Mouse (Mus musculus): ENCODE results near the gene Iqcf3. TPM values are rescaled to one million over a fixed set of nuclear protein-coding genes. Genes with fewer than 3 reads are reported as not detected.

The Iqcf3 gene
- polyA plus RNA-seq, 1 experiment from 2014 or later, result not detected

- Histone ChIP-seq H3K9me3 (ENCODE audit: low read length) (peaks cover 5% of the 10 kb centered on the region), H3K27me3 (ENCODE audit: insufficient read depth, low read length) (no peaks in the 10 kb centered on the region), H3K9ac (replicated peaks) (no peak overlapping the region), H3K36me3 (replicated peaks; ENCODE audit: insufficient read depth, low read length) (no peaks in the 10 kb centered on the region), H3K4me2 (ENCODE audit: low read depth, low read length) (no peak overlapping the region), H3K4me1 (ENCODE audit: insufficient read depth) (no peaks in the 10 kb centered on the region), H3K27ac (ENCODE audit: low read depth) (no peak overlapping the region), H3K4me3 (ENCODE audit: low read depth, low read length) (no peak overlapping the region)
- TF ChIP-seq CTCF (IDR thresholded peaks at IDR 0.05; ENCODE audit: low read depth) (no peak), EP300 (IDR thresholded peaks at IDR 0.05; ENCODE audit: low read depth) (no peak)
- ATAC-seq, result no peak
- 66% methylated on average over 1 of the region's 1 CpGs for WGBS (ENCODE audit: insufficient replicate concordance)
- no peak for DNase-seq
Measured at GRCm38 (mm10) chr9:106582552-106582951, 21.1 kb upstream of the Iqcf3 start.

- ATAC-seq, result no peak
- H3K27ac ChIP-seq (ENCODE audit: low read depth), result no peak overlapping the region
- H3K9me3 ChIP-seq (ENCODE audit: low read length), result peaks cover 5% of the 10 kb centered on the region
- no peaks in the 10 kb centered on the region for H3K36me3 ChIP-seq (replicated peaks; ENCODE audit: insufficient read depth, low read length)
- no peaks in the 10 kb centered on the region for H3K27me3 ChIP-seq (ENCODE audit: insufficient read depth, low read length)
- WGBS (ENCODE audit: insufficient replicate concordance), result 69% methylated on average over 7 of the region's 7 CpGs
- no peak for TF ChIP-seq EP300 (IDR thresholded peaks at IDR 0.05; ENCODE audit: low read depth)
- TF ChIP-seq CTCF (IDR thresholded peaks at IDR 0.05; ENCODE audit: low read depth), result no peak
- no peak overlapping the region for H3K9ac ChIP-seq (replicated peaks)
- no peak overlapping the region for H3K4me3 ChIP-seq (ENCODE audit: low read depth, low read length)
- H3K4me1 ChIP-seq (ENCODE audit: insufficient read depth), result no peaks in the 10 kb centered on the region
- no peak for DNase-seq
- H3K4me2 ChIP-seq (ENCODE audit: low read depth, low read length), result no peak overlapping the region
Measured at GRCm38 (mm10) chr9:106580016-106580415, 18.6 kb upstream of the Iqcf3 start.

GRCm38 (mm10) chr9:106576112-106576511, 14.7 kb upstream of the Iqcf3 start:
- Histone ChIP-seq H3K9me3 (ENCODE audit: low read length) (peaks cover 5% of the 10 kb centered on the region), H3K27me3 (ENCODE audit: insufficient read depth, low read length) (no peaks in the 10 kb centered on the region), H3K4me1 (ENCODE audit: insufficient read depth) (no peaks in the 10 kb centered on the region), H3K4me2 (ENCODE audit: low read depth, low read length) (no peak overlapping the region), H3K4me3 (ENCODE audit: low read depth, low read length) (no peak overlapping the region), H3K36me3 (replicated peaks; ENCODE audit: insufficient read depth, low read length) (no peaks in the 10 kb centered on the region), H3K27ac (ENCODE audit: low read depth) (no peak overlapping the region), H3K9ac (replicated peaks) (no peak overlapping the region)
- no peak for DNase-seq
- WGBS (ENCODE audit: insufficient replicate concordance), result 67% methylated on average over 2 of the region's 2 CpGs
- no peak for ATAC-seq
- no peak for TF ChIP-seq EP300 (IDR thresholded peaks at IDR 0.05; ENCODE audit: low read depth)
- TF ChIP-seq CTCF (IDR thresholded peaks at IDR 0.05; ENCODE audit: low read depth), result no peak

DNA sequence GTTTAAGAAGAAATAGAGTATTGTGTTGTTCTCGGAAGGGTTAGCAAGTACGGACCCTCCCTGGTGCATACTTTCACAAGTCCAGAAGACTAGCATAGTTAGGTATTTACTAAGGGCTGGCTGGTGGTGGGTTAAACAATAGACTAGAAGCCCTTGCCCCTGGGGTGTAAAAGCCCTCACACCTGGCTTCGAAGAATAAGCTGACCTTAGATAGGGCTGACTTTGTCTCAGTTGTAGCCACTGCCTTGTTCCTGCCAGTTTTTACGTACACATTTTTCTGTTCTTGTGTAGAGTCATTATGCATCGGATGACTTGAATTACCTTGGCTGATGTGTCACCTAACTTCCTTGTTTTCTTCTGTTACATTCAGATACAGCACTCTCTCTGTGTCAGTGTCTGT, 11.9 kb upstream of the Iqcf3 start:
- Histone ChIP-seq H3K36me3 (replicated peaks; ENCODE audit: insufficient read depth, low read length) (no peaks in the 10 kb centered on the region), H3K9ac (replicated peaks) (no peak overlapping the region), H3K27me3 (ENCODE audit: insufficient read depth, low read length) (no peaks in the 10 kb centered on the region), H3K9me3 (ENCODE audit: low read length) (no peaks in the 10 kb centered on the region), H3K4me3 (ENCODE audit: low read depth, low read length) (no peak overlapping the region), H3K4me2 (ENCODE audit: low read depth, low read length) (no peak overlapping the region), H3K4me1 (ENCODE audit: insufficient read depth) (no peaks in the 10 kb centered on the region), H3K27ac (ENCODE audit: low read depth) (no peak overlapping the region)
- no peak for TF ChIP-seq CTCF (IDR thresholded peaks at IDR 0.05; ENCODE audit: low read depth)
- TF ChIP-seq EP300 (IDR thresholded peaks at IDR 0.05; ENCODE audit: low read depth), result no peak
- WGBS (ENCODE audit: insufficient replicate concordance), result 75% methylated on average over 5 of the region's 5 CpGs
- ATAC-seq (no peak), DNase-seq (no peak)

DNA sequence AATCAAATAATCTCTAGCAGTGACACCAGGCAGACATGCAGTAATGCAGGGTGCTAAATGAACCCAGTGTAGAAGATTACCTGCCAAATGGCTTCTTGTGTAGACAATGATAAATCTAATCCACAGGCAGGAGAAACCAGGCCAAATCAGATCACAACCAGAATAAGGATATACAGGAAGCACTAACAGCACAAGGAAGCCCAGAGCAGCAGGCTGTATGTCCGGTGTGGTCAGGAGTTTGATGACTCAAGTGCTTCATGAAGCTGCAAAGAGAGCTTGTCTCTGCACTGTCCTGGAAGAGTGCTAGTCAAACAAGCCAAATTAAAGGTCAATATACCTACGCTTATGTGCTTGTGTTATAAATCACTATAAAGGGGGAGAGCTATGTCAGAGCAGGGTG, 10.8 kb upstream of the Iqcf3 start:
- no peaks in the 10 kb centered on the region for H3K27me3 ChIP-seq (ENCODE audit: insufficient read depth, low read length)
- no peaks in the 10 kb centered on the region for H3K4me1 ChIP-seq (ENCODE audit: insufficient read depth)
- no peaks in the 10 kb centered on the region for H3K9me3 ChIP-seq (ENCODE audit: low read length)
- H3K9ac ChIP-seq (replicated peaks), result no peak overlapping the region
- no peak overlapping the region for H3K4me2 ChIP-seq (ENCODE audit: low read depth, low read length)
- no peak for TF ChIP-seq EP300 (IDR thresholded peaks at IDR 0.05; ENCODE audit: low read depth)
- no peak for TF ChIP-seq CTCF (IDR thresholded peaks at IDR 0.05; ENCODE audit: low read depth)
- DNase-seq (no peak), ATAC-seq (no peak)
- 59% methylated on average over 2 of the region's 2 CpGs for WGBS (ENCODE audit: insufficient replicate concordance)
- H3K36me3 ChIP-seq (replicated peaks; ENCODE audit: insufficient read depth, low read length), result no peaks in the 10 kb centered on the region
- no peak overlapping the region for H3K27ac ChIP-seq (ENCODE audit: low read depth)
- no peak overlapping the region for H3K4me3 ChIP-seq (ENCODE audit: low read depth, low read length)

DNA sequence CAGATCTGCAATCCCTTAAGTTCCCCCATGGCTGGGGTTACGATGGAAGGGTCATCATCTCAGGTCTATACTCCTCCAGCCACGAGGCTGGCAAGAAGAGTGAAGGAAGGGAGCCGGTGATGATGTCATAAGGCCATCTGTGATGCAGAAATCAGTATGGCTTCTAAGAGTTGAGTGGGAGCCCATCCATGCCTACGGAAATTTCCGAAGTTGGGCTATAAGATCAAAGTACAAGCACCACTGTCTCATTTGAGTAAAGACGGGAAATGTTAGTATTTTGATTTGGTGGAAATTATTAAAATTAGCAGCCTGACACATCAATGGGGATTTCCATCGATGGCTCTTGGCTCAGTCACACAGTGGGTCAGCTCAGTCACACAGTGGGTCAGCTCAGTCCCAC, 9.5 kb upstream of the Iqcf3 start, which contains the start of gene Iqcf4:
Gene Iqcf4, minus strand, starts transcription at position 101 of the 400 bp plus-strand sequence.
- Histone ChIP-seq H3K27me3 (ENCODE audit: insufficient read depth, low read length) (no peaks in the 10 kb centered on the region), H3K4me3 (ENCODE audit: low read depth, low read length) (no peak within 1 kb of the TSS), H3K36me3 (replicated peaks; ENCODE audit: insufficient read depth, low read length) (no peaks in the 10 kb centered on the region), H3K27ac (ENCODE audit: low read depth) (no peak within 1 kb of the TSS), H3K4me1 (ENCODE audit: insufficient read depth) (0 out of 2 replicates have a peak, but pooled peaks cover 4% of the 10 kb centered on the region), H3K4me2 (ENCODE audit: low read depth, low read length) (no peak within 1 kb of the TSS), H3K9me3 (ENCODE audit: low read length) (no peaks in the 10 kb centered on the region), H3K9ac (replicated peaks) (no peak within 1 kb of the TSS)
- ATAC-seq (no peak), DNase-seq (no peak)
- TF ChIP-seq CTCF (IDR thresholded peaks at IDR 0.05; ENCODE audit: low read depth) (no peak), EP300 (IDR thresholded peaks at IDR 0.05; ENCODE audit: low read depth) (no peak)
- WGBS (ENCODE audit: insufficient replicate concordance), result 79% methylated on average over 7 of the region's 7 CpGs

DNA sequence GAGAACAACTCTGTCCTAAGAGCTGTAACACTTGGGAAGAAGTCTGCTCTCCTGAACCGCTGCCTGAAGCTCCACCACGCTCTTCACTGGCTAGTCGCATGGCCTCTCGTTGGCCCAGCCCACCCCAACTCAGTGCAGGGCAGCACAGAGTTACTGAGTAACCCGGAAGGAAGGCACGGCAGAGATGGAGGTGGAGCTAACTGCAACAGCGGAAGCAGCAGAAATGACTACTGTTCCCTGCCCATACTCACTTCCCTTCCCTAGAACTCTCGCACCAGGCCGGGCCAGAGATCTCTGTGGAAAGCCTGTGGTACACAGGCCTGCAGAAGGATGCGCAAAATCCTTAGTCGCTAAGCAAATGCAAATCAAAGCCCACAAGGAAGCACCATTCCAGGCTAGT, 5.0 kb upstream of the Iqcf3 start:
- 32% methylated on average over 11 of the region's 11 CpGs for WGBS (ENCODE audit: insufficient replicate concordance)
- Histone ChIP-seq H3K4me2 (ENCODE audit: low read depth, low read length) (0 out of 2 replicates have a peak overlapping the region, but pooled peaks have one; percentile 6), H3K4me1 (ENCODE audit: insufficient read depth) (0 out of 2 replicates have a peak, but pooled peaks cover 4% of the 10 kb centered on the region), H3K27ac (ENCODE audit: low read depth) (no peak overlapping the region), H3K27me3 (ENCODE audit: insufficient read depth, low read length) (no peaks in the 10 kb centered on the region), H3K9ac (replicated peaks) (no peak overlapping the region), H3K4me3 (ENCODE audit: low read depth, low read length) (no peak overlapping the region), H3K9me3 (ENCODE audit: low read length) (no peaks in the 10 kb centered on the region), H3K36me3 (replicated peaks; ENCODE audit: insufficient read depth, low read length) (no peaks in the 10 kb centered on the region)
- DNase-seq (peak; percentile 41), ATAC-seq (peak; percentile 61; the same call in 1 of the 2 replicates)
- TF ChIP-seq CTCF (IDR thresholded peaks at IDR 0.05; ENCODE audit: low read depth) (no peak), EP300 (IDR thresholded peaks at IDR 0.05; ENCODE audit: low read depth) (no peak)

All from liver, postnatal 0 days (tissue).